In the genomic region with DNA sequence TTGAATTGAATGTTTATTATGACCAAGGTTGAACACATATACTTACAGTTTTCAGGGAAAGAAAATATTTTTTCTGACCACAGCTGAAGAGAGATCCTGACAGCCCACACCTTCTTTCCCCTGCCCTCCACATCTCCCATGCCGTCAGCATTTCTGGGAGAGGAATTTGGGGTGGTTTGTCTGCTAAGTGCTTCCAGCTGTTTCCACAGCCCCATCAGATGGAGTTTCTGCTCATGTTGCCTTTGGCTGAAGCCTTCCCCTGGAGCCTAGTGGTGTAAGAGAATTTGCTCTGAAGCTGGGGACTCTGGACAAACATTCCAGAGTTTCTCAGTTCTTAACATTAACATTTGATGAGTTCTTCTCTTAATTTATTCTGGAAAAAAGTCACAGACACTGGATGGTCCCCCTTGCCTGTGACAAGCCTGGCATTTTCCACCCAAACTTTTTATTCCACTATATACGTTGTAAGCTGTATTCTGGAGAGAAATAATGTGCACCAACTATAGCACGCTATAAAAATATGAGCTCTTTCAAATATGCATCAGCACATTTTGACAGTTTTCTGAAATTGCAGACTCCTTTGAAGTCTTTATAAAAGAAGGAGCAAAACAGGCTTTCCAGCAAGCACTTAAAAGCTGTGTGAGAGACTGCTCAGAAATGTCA, we compare ENCODE assay signal across 11 mouse cellular contexts.
DNase-seq lines count a peak whose midpoint lies in the region; ATAC-seq lines count a peak whose summit lies in the region.
"Had no signal": no experiment of that assay in that cellular context is flagged by ENCODE, and none has a peak within 500 bp of the region (broad histone marks: within the 10 kb centered on the region; RNA-seq: fewer than 3 reads in every experiment).

No protein-coding gene starts in this region.

- H3K9me3 ChIP-seq in heart, embryonic 12.5 days (replicated peaks): no peaks in the 10 kb centered on the region
- no peaks in the 10 kb centered on the region for H3K9me3 ChIP-seq in intestine, embryonic 15.5 days
- H3K9me3 ChIP-seq: heart, embryonic 15.5 days; lung, embryonic 15.5 days had no signal

- no peak overlapping the region for H3K9ac ChIP-seq in heart, embryonic 12.5 days
- no peak overlapping the region for H3K9ac ChIP-seq in intestine, embryonic 15.5 days
- H3K9ac ChIP-seq: heart, embryonic 15.5 days; lung, embryonic 15.5 days had no signal

- no peak overlapping the region for H3K27ac ChIP-seq in heart, embryonic 12.5 days (ENCODE audit: poor library complexity, severe bottlenecking)
- H3K27ac ChIP-seq in intestine, embryonic 15.5 days: no peak overlapping the region
- H3K27ac ChIP-seq: heart, embryonic 15.5 days; lung, embryonic 15.5 days had no signal

- H3K27me3 ChIP-seq in heart, embryonic 12.5 days (replicated peaks): no peaks in the 10 kb centered on the region
- H3K27me3 ChIP-seq in intestine, embryonic 15.5 days (replicated peaks): no peaks in the 10 kb centered on the region
- H3K27me3 ChIP-seq: heart, embryonic 15.5 days; lung, embryonic 15.5 days had no signal

- no peak for ATAC-seq in heart, embryonic 12.5 days (ENCODE audit: insufficient number of reproducible peaks, low FRiP score)
- ATAC-seq in intestine, embryonic 15.5 days: no peak
- ATAC-seq: CD4-positive, CD25-positive, alpha-beta regulatory T cell, adult 4 months had no signal

- H3K36me3 ChIP-seq in heart, embryonic 12.5 days: no peaks in the 10 kb centered on the region
- H3K36me3 ChIP-seq in intestine, embryonic 15.5 days: no peaks in the 10 kb centered on the region
- H3K36me3 ChIP-seq: heart, embryonic 15.5 days; lung, embryonic 15.5 days had no signal

- DNase-seq in heart, adult 11 months: peak; percentile 96
- DNase-seq in right cerebral cortex, postnatal 10 days (ENCODE audit: low spot score in 2 of 2): peak; percentile 22 to 26
- no peak for DNase-seq in right cerebral cortex, adult 2 months (ENCODE audit: low spot score in 2 of 2)
- DNase-seq in heart, postnatal 4 days: peak; percentile 24
- DNase-seq in yolk sac, embryonic 10.5 days (ENCODE audit: low spot score): peak; percentile 19
- DNase-seq in spleen, postnatal 4 days (ENCODE audit: low spot score in 2 of 2): no peak

- WGBS in heart, embryonic 12.5 days: 56% methylated on average over 3 of the region's 3 CpGs
- 58% methylated on average over 3 of the region's 3 CpGs for WGBS in intestine, embryonic 15.5 days

- H3K4me2 ChIP-seq in heart, embryonic 12.5 days: no peak overlapping the region
- no peak overlapping the region for H3K4me2 ChIP-seq in intestine, embryonic 15.5 days (replicated peaks)
- H3K4me2 ChIP-seq: heart, embryonic 15.5 days; lung, embryonic 15.5 days had no signal

- no peak overlapping the region for H3K4me3 ChIP-seq in heart, embryonic 12.5 days
- no peak overlapping the region for H3K4me3 ChIP-seq in intestine, embryonic 15.5 days (replicated peaks)
- H3K4me3 ChIP-seq: heart, embryonic 15.5 days; lung, embryonic 15.5 days had no signal

- no peaks in the 10 kb centered on the region for H3K4me1 ChIP-seq in heart, embryonic 12.5 days (replicated peaks)
- H3K4me1 ChIP-seq in intestine, embryonic 15.5 days (replicated peaks): no peaks in the 10 kb centered on the region
- H3K4me1 ChIP-seq: heart, embryonic 15.5 days; lung, embryonic 15.5 days had no signal

Comparison
In these comparisons a context has a peak if more than half of its experiments do, and no peak if none do; other contexts are left out.
1. DNase-seq: peak in heart, adult 11 months (single experiment), right cerebral cortex, postnatal 10 days (2 of 2), heart, postnatal 4 days (single experiment) and yolk sac, embryonic 10.5 days (single experiment); none in right cerebral cortex, adult 2 months (0 of 2) and spleen, postnatal 4 days (0 of 2).